Mouse (Mus musculus) kidney, adult 18-20 months (tissue): ENCODE measurements around the gene Usp15.
A peak's percentile ranks its signal among the peaks of the same experiment; 100 is the strongest.
"Not testable (repeated sequence)": the region's sequence is repeated elsewhere in the genome, so short reads cannot be mapped to it uniquely, and the experiment has no call there.

Source experiments
- DNase-seq: peaks from one replicate; pipeline ENCODE4 v3.0.0; 2021

Gene Usp15

GRCm38 (mm10) chr10:123196835-123197559 is at the start of gene Usp15:
Gene Usp15 (minus strand): TSS chr10:123196995.
- peak; percentile 95 for DNase-seq

- no peak for DNase-seq
Observed at GRCm38 (mm10) chr10:123229420-123229819, 32.6 kb upstream of the Usp15 start.

DNA sequence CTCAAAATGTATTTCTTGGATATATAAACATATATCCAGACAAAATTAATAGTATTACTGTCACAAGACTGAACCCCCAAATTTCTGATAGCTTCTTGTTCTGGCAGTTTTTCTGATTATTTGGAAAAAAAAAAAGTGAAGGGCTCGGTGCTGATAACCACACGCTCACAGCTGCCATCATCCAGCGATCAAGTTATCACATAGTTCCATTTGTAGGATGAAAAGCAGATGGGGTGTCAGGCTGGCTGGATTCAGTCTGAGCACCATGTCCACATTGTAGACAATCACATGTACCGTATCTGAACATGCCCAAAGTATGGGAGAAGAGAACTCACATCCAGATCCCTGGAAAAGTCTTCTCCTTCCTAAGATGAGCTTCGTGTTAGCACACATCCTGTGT is 26.0 kb upstream of the Usp15 start:
- DNase-seq: no peak

DNA sequence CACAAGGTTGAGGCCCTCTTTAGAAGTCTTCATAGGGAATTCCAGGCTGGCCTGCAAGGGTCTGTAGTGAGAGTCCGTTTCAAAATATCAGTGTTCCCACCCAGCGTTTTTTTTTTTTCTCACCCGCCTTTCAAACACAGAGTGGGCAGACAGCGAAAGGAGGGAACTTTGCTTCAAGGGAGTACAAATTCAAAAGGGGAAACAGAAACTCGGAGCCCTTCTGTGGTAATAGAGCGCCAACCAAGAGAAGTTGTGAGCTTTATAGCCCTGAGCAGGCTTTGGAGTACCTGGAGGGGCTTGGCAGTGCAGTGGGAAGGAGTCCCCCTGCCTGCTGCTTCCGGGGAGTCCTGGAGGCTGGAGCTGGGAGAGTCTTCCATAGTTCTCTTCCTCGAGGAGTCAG is 12.7 kb upstream of the Usp15 start:
- no peak for DNase-seq

DNA sequence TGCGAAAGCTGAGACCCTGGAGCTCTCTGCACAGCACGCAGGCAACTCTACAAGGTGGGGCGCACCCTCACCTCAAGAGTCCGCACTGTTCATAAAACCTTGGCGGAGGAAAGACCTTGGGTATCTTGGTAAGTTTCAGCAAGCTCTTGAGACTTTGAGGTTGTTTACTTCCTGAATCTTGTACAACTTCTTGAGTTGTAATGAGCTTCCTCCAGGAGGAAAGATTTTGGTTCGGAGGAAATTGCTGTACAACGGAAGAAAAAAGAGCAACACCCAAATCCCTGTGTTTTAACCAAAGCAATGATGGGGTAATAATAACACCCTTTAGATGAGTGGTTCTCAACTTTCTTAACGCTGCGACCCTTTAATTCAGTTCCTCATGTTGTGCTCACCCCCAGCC is 11.5 kb upstream of the Usp15 start:
- DNase-seq: no peak

GRCm38 (mm10) chr10:123206074-123206473 is 9.3 kb upstream of the Usp15 start:
- DNase-seq: no peak

GRCm38 (mm10) chr10:123205364-123205763 is 8.6 kb upstream of the Usp15 start:
- DNase-seq: not testable (repeated sequence)

DNA sequence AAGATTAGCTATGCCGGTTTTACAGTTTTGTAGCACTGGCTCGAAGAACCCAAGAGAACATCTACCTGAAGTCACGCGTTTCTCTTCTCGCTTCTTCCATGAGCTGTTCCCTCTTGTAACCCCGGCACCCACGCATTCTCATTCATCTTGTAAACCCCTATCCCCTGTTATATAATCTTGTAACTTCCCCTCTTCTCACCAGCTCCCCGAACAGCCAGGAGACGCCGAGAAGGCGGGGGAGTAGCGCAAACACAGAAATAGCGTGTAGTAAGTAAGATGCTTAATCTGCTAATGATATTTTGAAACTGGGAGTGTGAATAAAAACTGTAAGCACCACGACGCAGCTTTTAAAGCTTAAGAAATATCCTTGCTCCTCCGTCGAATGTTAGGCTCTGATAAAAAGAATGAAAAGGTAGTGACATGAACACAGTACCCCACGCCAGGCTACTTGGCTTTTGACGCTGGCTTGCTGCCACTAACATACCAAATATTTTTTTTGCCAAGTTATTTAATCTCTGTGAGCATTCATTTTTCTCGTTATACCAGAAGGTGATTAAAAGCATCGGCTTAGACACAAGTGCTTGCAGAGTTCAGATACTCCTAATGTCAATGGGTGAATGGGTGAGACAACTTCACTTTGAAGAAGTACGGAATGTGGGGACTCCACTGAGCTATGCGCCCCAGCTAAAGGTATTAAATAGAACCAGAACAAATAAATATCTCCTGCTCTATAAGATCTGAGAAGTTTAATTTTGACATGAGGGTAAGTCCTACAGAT is 5.4 kb upstream of the Usp15 start:
- no peak for DNase-seq

DNA sequence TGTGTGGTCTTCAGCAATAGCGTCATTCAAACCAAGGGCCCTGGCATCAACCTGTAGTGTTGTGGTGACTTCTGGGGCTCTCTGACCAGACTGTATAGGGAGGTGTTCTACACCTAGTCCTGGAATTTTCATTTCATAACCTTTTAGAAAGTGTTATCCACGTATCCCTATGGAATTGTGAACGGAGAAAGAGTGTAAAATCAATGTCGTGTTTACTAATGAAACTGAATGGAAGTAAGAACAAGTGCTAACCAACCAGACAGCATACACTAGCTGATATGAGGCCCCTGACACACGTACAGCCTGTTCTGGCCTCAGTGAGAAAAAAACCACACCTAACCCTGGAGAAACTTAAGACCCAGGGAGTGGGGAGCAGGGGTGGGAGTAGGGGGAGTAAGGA is 4.6 kb upstream of the Usp15 start:
- DNase-seq: no peak

DNA sequence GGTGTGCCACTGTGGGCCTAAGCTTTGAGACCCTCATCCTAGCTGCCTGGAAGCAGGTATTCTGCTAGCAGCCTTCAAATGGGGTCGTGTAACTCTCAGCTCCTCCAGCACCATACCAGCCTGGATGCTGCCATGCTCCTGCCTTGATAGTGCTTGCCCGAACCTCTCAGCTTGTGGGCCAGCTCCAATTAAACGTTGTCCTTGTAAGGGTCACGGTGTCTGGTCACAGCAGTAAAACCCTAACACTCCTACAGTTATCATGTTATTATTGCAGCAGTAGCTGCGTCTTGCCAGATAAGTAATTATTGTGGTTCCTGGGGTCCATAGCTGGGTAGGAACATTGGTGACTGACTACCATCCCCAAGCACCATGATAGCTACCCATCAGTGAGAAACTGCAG is 4.2 kb upstream of the Usp15 start:
- no peak for DNase-seq

DNA sequence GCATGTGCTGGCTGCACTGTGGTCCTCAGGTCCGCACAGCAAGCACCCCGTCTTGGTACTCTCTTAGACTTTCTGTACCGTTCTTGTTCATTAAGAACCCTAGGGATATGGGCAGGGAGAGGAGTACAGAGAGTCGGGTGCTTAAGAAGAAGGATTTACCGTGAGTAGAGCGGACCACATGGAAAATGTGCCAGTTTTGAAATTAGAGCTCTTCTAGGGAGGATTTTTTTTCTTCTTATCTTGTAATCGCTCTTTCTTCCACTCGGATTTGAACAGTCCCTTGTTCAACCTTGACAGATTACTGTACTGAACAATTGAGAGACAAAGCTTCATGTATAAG is 3.5 kb upstream of the Usp15 start:
- DNase-seq: no peak

DNA sequence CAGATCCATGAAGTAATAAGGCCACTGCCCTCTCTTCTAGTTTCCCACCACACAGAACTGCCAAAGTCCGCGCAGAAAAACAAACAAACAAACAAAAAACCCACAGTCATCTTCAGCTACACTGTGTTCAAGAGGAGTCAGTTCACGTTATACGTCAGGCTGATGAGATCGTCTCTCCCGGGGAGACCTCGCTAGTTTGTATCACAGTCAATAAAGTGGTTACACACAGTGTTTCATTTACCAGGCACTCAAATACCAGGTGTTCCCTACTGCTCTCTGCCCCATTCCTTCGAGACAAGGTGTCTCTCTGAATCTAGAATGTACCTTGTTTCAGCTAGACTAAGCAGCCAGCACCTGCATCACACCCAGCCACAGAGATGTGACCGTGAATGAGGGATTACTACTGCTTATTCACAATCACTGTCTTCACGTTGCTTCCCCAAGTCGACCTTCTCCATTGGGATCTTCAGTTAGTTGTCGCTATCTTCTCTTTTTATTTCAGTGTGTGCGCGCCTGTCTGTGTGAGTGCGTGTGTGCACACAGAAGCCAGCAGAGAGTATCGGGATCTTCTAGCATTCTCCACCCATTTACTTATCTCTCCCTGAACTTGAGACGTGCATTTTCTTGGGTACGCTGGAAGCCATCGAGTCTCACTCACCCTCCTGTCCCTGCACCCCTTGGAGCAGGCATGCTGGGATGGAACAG is 3.0 kb upstream of the Usp15 start:
- DNase-seq: no peak

GRCm38 (mm10) chr10:123199119-123199518 is 2.3 kb upstream of the Usp15 start:
- DNase-seq: no peak

GRCm38 (mm10) chr10:123198183-123198582 is 1.4 kb upstream of the Usp15 start:
- DNase-seq: no peak

GRCm38 (mm10) chr10:123195961-123196834 is 597 bp downstream of the Usp15 start:
- no peak for DNase-seq

GRCm38 (mm10) chr10:123195501-123195900 is 1.3 kb downstream of the Usp15 start:
- no peak for DNase-seq

GRCm38 (mm10) chr10:123191038-123191437 is 5.8 kb downstream of the Usp15 start:
- DNase-seq: no peak

GRCm38 (mm10) chr10:123187337-123187736 is 9.5 kb downstream of the Usp15 start:
- DNase-seq: no peak

DNA sequence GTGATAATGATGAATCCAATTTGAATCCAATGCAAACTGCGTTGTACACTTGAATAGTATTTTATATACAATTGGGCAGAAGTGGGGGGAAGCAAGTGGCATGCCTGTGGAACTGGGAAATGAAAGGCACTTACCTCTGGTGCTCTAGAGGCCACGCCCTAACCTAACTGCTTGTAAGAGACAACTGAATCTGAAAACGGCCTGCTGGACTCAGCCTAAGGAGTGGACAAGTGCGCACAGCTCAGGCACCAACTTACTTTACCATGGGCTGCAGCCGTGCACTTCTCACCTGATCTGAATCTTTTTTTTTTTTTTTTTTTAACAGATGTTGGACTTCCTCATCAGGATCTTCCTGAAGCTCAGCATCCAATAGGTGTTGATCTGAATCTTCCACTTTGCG is 10.9 kb downstream of the Usp15 start:
- DNase-seq: no peak

DNA sequence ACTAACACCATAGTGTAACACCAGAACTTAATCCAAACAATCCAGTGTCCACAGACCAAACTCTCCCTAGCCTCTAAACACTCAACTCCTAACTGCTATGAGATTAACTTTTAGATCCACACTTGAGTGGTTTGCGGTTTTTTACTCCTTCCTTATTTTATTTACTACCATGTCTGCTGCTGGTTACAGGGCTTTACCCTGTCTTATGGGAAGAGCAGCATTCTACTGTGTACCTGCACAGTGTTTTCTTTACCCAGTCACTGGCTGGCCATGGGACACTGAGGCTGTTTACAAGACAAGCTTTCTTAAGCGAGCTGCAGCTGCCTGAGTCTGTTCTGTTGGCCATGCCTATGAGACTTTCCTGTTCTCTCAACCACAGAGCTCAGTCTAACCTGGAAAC is 13.1 kb downstream of the Usp15 start:
- no peak for DNase-seq

DNA sequence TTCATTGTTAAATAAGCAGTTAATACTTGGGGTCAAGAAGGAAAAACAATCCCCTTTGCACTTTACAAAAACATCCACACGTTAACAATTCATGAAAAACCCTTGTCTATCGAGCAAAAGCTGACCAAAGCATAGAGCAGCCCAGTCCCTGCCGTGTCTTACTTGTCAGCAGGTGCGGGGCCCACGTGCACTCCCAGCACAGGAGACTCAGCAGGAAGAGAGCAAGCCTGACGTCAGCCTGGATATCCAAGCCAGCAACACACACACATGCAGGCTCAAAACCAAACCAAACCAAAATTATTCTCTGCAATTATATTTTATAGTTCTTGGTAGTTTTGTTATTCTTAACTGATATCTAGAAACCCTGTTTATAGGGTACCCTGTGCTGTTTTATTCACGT is 13.6 kb downstream of the Usp15 start:
- DNase-seq: peak; percentile 37

DNA sequence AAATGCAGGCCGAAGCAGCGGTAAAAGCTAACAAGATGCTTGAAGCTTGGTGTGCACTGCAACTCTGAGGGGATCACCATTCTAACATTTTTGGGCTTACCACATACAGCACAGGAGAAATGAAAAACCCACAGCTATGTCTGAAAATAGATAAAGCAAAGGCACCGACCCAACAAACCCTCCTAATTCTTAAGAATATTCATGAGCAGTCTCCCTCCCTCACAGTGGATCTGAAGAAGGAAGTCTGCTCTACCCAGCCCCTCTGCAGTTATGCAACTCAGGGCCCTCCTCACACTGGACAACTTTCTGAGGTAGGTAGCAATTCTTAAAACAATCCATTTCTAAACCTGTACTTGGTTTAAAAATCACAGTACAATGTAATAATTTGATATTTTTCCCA is 14.4 kb downstream of the Usp15 start:
- DNase-seq: no peak

GRCm38 (mm10) chr10:123175771-123176170 is 21.0 kb downstream of the Usp15 start:
- DNase-seq: no peak
